In the genomic region with DNA sequence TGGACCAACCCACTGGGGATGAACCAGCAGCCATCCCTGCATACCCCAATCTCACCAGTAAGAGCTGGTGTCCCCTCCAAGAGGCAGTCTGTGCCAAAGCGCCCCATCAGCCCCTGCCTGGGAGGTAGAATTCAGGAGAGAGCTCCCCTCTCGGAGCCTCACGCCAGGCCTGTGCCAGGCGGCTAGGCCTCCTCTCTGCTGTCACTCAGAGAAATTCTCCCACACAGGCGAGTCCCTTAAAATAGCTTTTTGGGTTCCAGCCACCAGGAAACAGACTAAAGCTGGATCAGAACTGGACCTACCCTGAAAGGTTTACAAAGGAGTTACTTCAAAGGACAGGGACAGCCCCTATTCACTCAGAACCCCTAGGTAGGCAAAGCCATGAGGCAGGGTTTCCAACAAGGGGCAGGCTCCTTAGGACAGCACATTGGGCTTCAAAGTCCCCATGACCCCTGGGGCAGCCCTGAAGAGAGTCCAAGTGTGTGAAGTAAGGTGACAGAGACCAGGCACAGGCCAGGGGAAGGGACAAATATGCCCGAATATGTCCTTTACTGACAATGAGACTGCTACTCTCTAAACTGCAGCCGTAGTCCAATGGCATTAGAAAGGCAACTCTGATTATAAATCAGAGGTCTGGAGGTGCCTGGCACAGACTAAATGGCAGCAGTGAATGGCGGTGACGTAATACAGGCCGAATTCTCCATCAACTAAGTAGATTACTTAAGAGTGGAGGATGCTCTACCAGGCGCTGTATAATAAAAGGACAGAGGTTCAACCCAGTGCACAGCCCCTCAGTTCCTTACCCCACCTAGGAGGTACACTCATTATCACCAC, we compare ENCODE assay signal across 8 mouse cellular contexts. TPM values are rescaled to one million over a fixed set of nuclear protein-coding genes. Genes with fewer than 3 reads are reported as not detected.
DNase-seq lines count a peak whose midpoint lies in the region; ATAC-seq and TF ChIP-seq lines count a peak whose summit lies in the region.

No protein-coding gene starts in this region.

- H3K4me3 ChIP-seq in kidney, embryonic 16.5 days (ENCODE audit: low read length) = no peak overlapping the region
- no peak overlapping the region for H3K4me3 ChIP-seq in forebrain, postnatal 0 days (ENCODE audit: low read depth, low read length)
- no peak overlapping the region for H3K4me3 ChIP-seq in intestine, postnatal 0 days (ENCODE audit: low read depth, low read length)

- TF ChIP-seq CTCF in forebrain, postnatal 0 days (IDR thresholded peaks at IDR 0.05; ENCODE audit: low read depth) = no peak
- TF ChIP-seq CTCF in intestine, postnatal 0 days (IDR thresholded peaks at IDR 0.05; ENCODE audit: low read depth) = no peak

- no peak for DNase-seq in kidney, adult 18-20 months
- DNase-seq in MN1 (ENCODE audit: low spot score) = peak; percentile 85
- no peak for DNase-seq in forebrain, postnatal 0 days
- no peak for DNase-seq in spleen, adult 18-20 months
- DNase-seq in testis, postnatal 14 days (ENCODE audit: low spot score) = no peak

- H3K4me2 ChIP-seq in kidney, embryonic 16.5 days (replicated peaks; ENCODE audit: low read depth, low read length) = no peak overlapping the region
- no peak overlapping the region for H3K4me2 ChIP-seq in forebrain, postnatal 0 days (ENCODE audit: low read depth)
- H3K4me2 ChIP-seq in intestine, postnatal 0 days (replicated peaks; ENCODE audit: low read depth) = peak overlapping the region; percentile 56

- peak overlapping the region; percentile 18; the same call in 1 of the 2 replicates for H3K27ac ChIP-seq in kidney, embryonic 16.5 days (ENCODE audit: low read length)
- H3K27ac ChIP-seq in forebrain, postnatal 0 days (ENCODE audit: low read depth, low read length) = no peak overlapping the region
- H3K27ac ChIP-seq in intestine, postnatal 0 days (ENCODE audit: low read depth, low read length) = peak overlapping the region; percentile 95

- no peaks in the 10 kb centered on the region for H3K27me3 ChIP-seq in kidney, embryonic 16.5 days (ENCODE audit: insufficient read depth, low read length)
- no peaks in the 10 kb centered on the region for H3K27me3 ChIP-seq in forebrain, postnatal 0 days (ENCODE audit: insufficient read depth, low read length)
- H3K27me3 ChIP-seq in intestine, postnatal 0 days (replicated peaks; ENCODE audit: control insufficient read depth, insufficient read depth, low read length) = no peaks in the 10 kb centered on the region

- no peak overlapping the region; the same call in 1 of the 2 replicates for H3K9ac ChIP-seq in kidney, embryonic 16.5 days (replicated peaks; ENCODE audit: low read length)
- H3K9ac ChIP-seq in forebrain, postnatal 0 days = no peak overlapping the region
- H3K9ac ChIP-seq in intestine, postnatal 0 days (ENCODE audit: low read depth, low read length) = no peak overlapping the region

- no peaks in the 10 kb centered on the region for H3K9me3 ChIP-seq in kidney, embryonic 16.5 days (ENCODE audit: low read length)
- no peaks in the 10 kb centered on the region for H3K9me3 ChIP-seq in forebrain, postnatal 0 days (ENCODE audit: low read length)
- H3K9me3 ChIP-seq in intestine, postnatal 0 days (ENCODE audit: control insufficient read depth) = no peaks in the 10 kb centered on the region

- ATAC-seq in kidney, embryonic 16.5 days (ENCODE audit: low FRiP score, low TSS enrichment) = no peak
- peak; percentile 38 for ATAC-seq in forebrain, postnatal 0 days
- no peak; the same call in 1 of the 2 replicates for ATAC-seq in intestine, postnatal 0 days
- ATAC-seq in cerebellum, adult (ENCODE audit: insufficient number of reproducible peaks, low FRiP score, low TSS enrichment) = no peak

- H3K36me3 ChIP-seq in kidney, embryonic 16.5 days (ENCODE audit: insufficient read depth, low read length) = no peaks in the 10 kb centered on the region
- no peaks in the 10 kb centered on the region for H3K36me3 ChIP-seq in forebrain, postnatal 0 days (ENCODE audit: insufficient read depth)
- H3K36me3 ChIP-seq in intestine, postnatal 0 days (ENCODE audit: control insufficient read depth, insufficient read depth) = no peaks in the 10 kb centered on the region

- WGBS in kidney, embryonic 16.5 days = 82% methylated on average over 11 of the region's 11 CpGs
- WGBS in forebrain, postnatal 0 days = 44% methylated on average over 11 of the region's 11 CpGs
- whole genome bisulfite sequencing in intestine, postnatal 0 days = 52% methylated on average over 11 of the region's 11 CpGs

- peaks cover 82% of the 10 kb centered on the region for H3K4me1 ChIP-seq in kidney, embryonic 16.5 days (ENCODE audit: insufficient read depth, low read length)
- peaks cover 8% of the 10 kb centered on the region; the same call in 1 of the 2 replicates for H3K4me1 ChIP-seq in forebrain, postnatal 0 days (ENCODE audit: insufficient read depth)
- H3K4me1 ChIP-seq in intestine, postnatal 0 days (replicated peaks; ENCODE audit: control insufficient read depth, insufficient read depth, low read length) = peaks cover 23% of the 10 kb centered on the region

RNA-seq across cellular contexts. Expression of gene Sh3pxd2a, which starts 9.8 kb away (rescaled TPM):
- 5.0 and 5.5 TPM in 2 replicates for polyA plus RNA-seq in kidney, embryonic 16.5 days (2015; fragmentation: Nextera tagmentation; extraction: Ambion mirVana)
- total RNA-seq in forebrain, postnatal 0 days (2014; rRNA removed) = 16.1 and 20.8 TPM in 2 replicates
- polyA plus RNA-seq in forebrain, postnatal 0 days (2015; fragmentation: Nextera tagmentation; extraction: Ambion mirVana) = 0.98 and 1.2 TPM in 2 replicates
- polyA plus RNA-seq in intestine, postnatal 0 days (2015; fragmentation: Nextera tagmentation; extraction: Ambion mirVana) = 2.2 and 2.4 TPM in 2 replicates
